Mouse (Mus musculus): ENCODE data around the gene Fbxl12. TPM values are rescaled to one million over a fixed set of nuclear protein-coding genes. Genes with fewer than 3 reads are reported as not detected.
A peak's percentile ranks its signal among the peaks of the same experiment; 100 is the strongest.

The Fbxl12 gene
- total and polyA plus RNA-seq, 2 experiments from 2014 or later = 12.5 to 18.7 TPM

- TF ChIP-seq CTCF (IDR thresholded peaks at IDR 0.05; ENCODE audit: low read depth) = no peak
- 63% methylated on average over 5 of the region's 5 CpGs for WGBS
Measured at GRCm38 (mm10) chr9:20664982-20665637, 20.5 kb upstream of the Fbxl12 start.

GRCm38 (mm10) chr9:20664366-20664765, 19.8 kb upstream of the Fbxl12 start:
- DNase-seq = no peak
- H3K36me3 ChIP-seq (ENCODE audit: insufficient read depth) = peaks cover 60% of the 10 kb centered on the region
- peak overlapping the region; percentile 66 for H3K27ac ChIP-seq (ENCODE audit: low read depth, low read length)
- TF ChIP-seq CTCF (IDR thresholded peaks at IDR 0.05; ENCODE audit: low read depth) = peak; percentile 8; the same call in 1 of the 2 replicates
- WGBS = 36% methylated on average over 2 of the region's 2 CpGs
- ATAC-seq = peak; percentile 2
- no peak overlapping the region for H3K4me3 ChIP-seq (ENCODE audit: low read depth, low read length)
- H3K27me3 ChIP-seq (ENCODE audit: insufficient read depth, low read length) = no peaks in the 10 kb centered on the region
- 0 out of 2 replicates have a peak, but pooled peaks cover 4% of the 10 kb centered on the region for H3K4me1 ChIP-seq (ENCODE audit: insufficient read depth)
- no peak overlapping the region for H3K4me2 ChIP-seq (ENCODE audit: low read depth)
- no peaks in the 10 kb centered on the region for H3K9me3 ChIP-seq (ENCODE audit: low read length)
- H3K9ac ChIP-seq = no peak overlapping the region

More at GRCm38 (mm10) chr9:20664982-20665637, 20.5 kb upstream of the Fbxl12 start:
- no peak for DNase-seq
- Histone ChIP-seq H3K36me3 (ENCODE audit: insufficient read depth) (peaks cover 58% of the 10 kb centered on the region), H3K4me2 (ENCODE audit: low read depth) (no peak overlapping the region), H3K4me1 (ENCODE audit: insufficient read depth) (0 out of 2 replicates have a peak, but pooled peaks cover 4% of the 10 kb centered on the region), H3K9me3 (ENCODE audit: low read length) (no peaks in the 10 kb centered on the region), H3K27ac (ENCODE audit: low read depth, low read length) (peak overlapping the region; percentile 66; the same call in 1 of the 2 replicates), H3K27me3 (ENCODE audit: insufficient read depth, low read length) (no peaks in the 10 kb centered on the region), H3K9ac (no peak overlapping the region), H3K4me3 (ENCODE audit: low read depth, low read length) (no peak overlapping the region)
- ATAC-seq = no peak

- DNase-seq = no peak
- WGBS = 51% methylated on average over 2 of the region's 2 CpGs
Measured at GRCm38 (mm10) chr9:20663956-20664355, 19.4 kb upstream of the Fbxl12 start.

GRCm38 (mm10) chr9:20662874-20663273, 18.3 kb upstream of the Fbxl12 start:
- DNase-seq = no peak
- Histone ChIP-seq H3K9ac (no peak overlapping the region), H3K27ac (ENCODE audit: low read depth, low read length) (no peak overlapping the region), H3K9me3 (ENCODE audit: low read length) (no peaks in the 10 kb centered on the region), H3K36me3 (ENCODE audit: insufficient read depth) (peaks cover 56% of the 10 kb centered on the region), H3K27me3 (ENCODE audit: insufficient read depth, low read length) (no peaks in the 10 kb centered on the region), H3K4me2 (ENCODE audit: low read depth) (no peak overlapping the region), H3K4me3 (ENCODE audit: low read depth, low read length) (no peak overlapping the region), H3K4me1 (ENCODE audit: insufficient read depth) (0 out of 2 replicates have a peak, but pooled peaks cover 4% of the 10 kb centered on the region)
- TF ChIP-seq CTCF (IDR thresholded peaks at IDR 0.05; ENCODE audit: low read depth) = no peak
- no peak for ATAC-seq
- WGBS = 86% methylated on average over 8 of the region's 8 CpGs

More at GRCm38 (mm10) chr9:20663956-20664355, 19.4 kb upstream of the Fbxl12 start:
- Histone ChIP-seq H3K4me1 (ENCODE audit: insufficient read depth) (0 out of 2 replicates have a peak, but pooled peaks cover 4% of the 10 kb centered on the region), H3K27me3 (ENCODE audit: insufficient read depth, low read length) (no peaks in the 10 kb centered on the region), H3K4me2 (ENCODE audit: low read depth) (no peak overlapping the region), H3K9me3 (ENCODE audit: low read length) (no peaks in the 10 kb centered on the region), H3K36me3 (ENCODE audit: insufficient read depth) (peaks cover 63% of the 10 kb centered on the region), H3K4me3 (ENCODE audit: low read depth, low read length) (no peak overlapping the region), H3K27ac (ENCODE audit: low read depth, low read length) (peak overlapping the region; percentile 66), H3K9ac (no peak overlapping the region)
- TF ChIP-seq CTCF (IDR thresholded peaks at IDR 0.05; ENCODE audit: low read depth) = no peak
- peak; percentile 58 for ATAC-seq

- Histone ChIP-seq H3K4me1 (ENCODE audit: insufficient read depth) (0 out of 2 replicates have a peak, but pooled peaks cover 4% of the 10 kb centered on the region), H3K4me3 (ENCODE audit: low read depth, low read length) (no peak overlapping the region), H3K9me3 (ENCODE audit: low read length) (no peaks in the 10 kb centered on the region), H3K36me3 (ENCODE audit: insufficient read depth) (peaks cover 62% of the 10 kb centered on the region), H3K27me3 (ENCODE audit: insufficient read depth, low read length) (no peaks in the 10 kb centered on the region), H3K9ac (no peak overlapping the region), H3K4me2 (ENCODE audit: low read depth) (no peak overlapping the region), H3K27ac (ENCODE audit: low read depth, low read length) (no peak overlapping the region)
- DNase-seq (peak; percentile 84), ATAC-seq (peak; percentile 42)
- peak; percentile 93 for TF ChIP-seq CTCF (IDR thresholded peaks at IDR 0.05; ENCODE audit: low read depth)
- 48% methylated on average over 3 of the region's 3 CpGs for WGBS
Measured at GRCm38 (mm10) chr9:20662325-20662724, 17.8 kb upstream of the Fbxl12 start.

GRCm38 (mm10) chr9:20657546-20657945, 13.0 kb upstream of the Fbxl12 start:
- no peak overlapping the region for H3K9ac ChIP-seq
- H3K4me2 ChIP-seq (ENCODE audit: low read depth) = no peak overlapping the region
- H3K9me3 ChIP-seq (ENCODE audit: low read length) = no peaks in the 10 kb centered on the region
- no peak overlapping the region for H3K4me3 ChIP-seq (ENCODE audit: low read depth, low read length)
- 0 out of 2 replicates have a peak, but pooled peaks cover 8% of the 10 kb centered on the region for H3K4me1 ChIP-seq (ENCODE audit: insufficient read depth)
- H3K36me3 ChIP-seq (ENCODE audit: insufficient read depth) = peaks cover 63% of the 10 kb centered on the region
- 70% methylated on average over 3 of the region's 3 CpGs for WGBS
- H3K27ac ChIP-seq (ENCODE audit: low read depth, low read length) = no peak overlapping the region
- DNase-seq (no peak), ATAC-seq (no peak)
- no peaks in the 10 kb centered on the region for H3K27me3 ChIP-seq (ENCODE audit: insufficient read depth, low read length)
- no peak for TF ChIP-seq CTCF (IDR thresholded peaks at IDR 0.05; ENCODE audit: low read depth)

GRCm38 (mm10) chr9:20653859-20654258, 9.3 kb upstream of the Fbxl12 start:
- Histone ChIP-seq H3K4me2 (ENCODE audit: low read depth) (no peak overlapping the region), H3K36me3 (ENCODE audit: insufficient read depth) (peaks cover 44% of the 10 kb centered on the region), H3K27me3 (ENCODE audit: insufficient read depth, low read length) (no peaks in the 10 kb centered on the region), H3K4me3 (ENCODE audit: low read depth, low read length) (no peak overlapping the region), H3K9me3 (ENCODE audit: low read length) (no peaks in the 10 kb centered on the region), H3K27ac (ENCODE audit: low read depth, low read length) (no peak overlapping the region), H3K4me1 (ENCODE audit: insufficient read depth) (peaks cover 15% of the 10 kb centered on the region), H3K9ac (no peak overlapping the region)
- DNase-seq = no peak
- WGBS = 87% methylated on average over 3 of the region's 3 CpGs
- no peak for ATAC-seq
- TF ChIP-seq CTCF (IDR thresholded peaks at IDR 0.05; ENCODE audit: low read depth) = no peak; the same call in 1 of the 2 replicates

Measured in forebrain, postnatal 0 days (tissue).